Mouse (Mus musculus) midbrain, embryonic 10.5 days (tissue): ENCODE results near the gene Sh3bgr. TPM values are rescaled to one million over a fixed set of nuclear protein-coding genes. Genes with fewer than 3 reads are reported as not detected.

Experiments used
- DNase-seq: peaks from one replicate; pipeline ENCODE4 v3.0.0-alpha.2; 2017; ENCODE audit warnings: low spot score
- H3K27ac ChIP-seq: fragments of 300-500 bp; sonication (generic); replicated peaks from 2 replicates; pipeline ENCODE4 v1.5.1; 2016; ENCODE audit warnings: mild to moderate bottlenecking
- H3K27me3 ChIP-seq: fragments of 300-500 bp; sonication (generic); 2 replicates; pipeline ENCODE4 v1.6.1; 2016; ENCODE audit warnings: low read depth, mild to moderate bottlenecking; ENCODE audit not compliant: poor library complexity, severe bottlenecking
- H3K36me3 ChIP-seq: fragments of 300-500 bp; sonication (generic); 2 replicates; pipeline ENCODE4 v1.6.1; 2016; ENCODE audit warnings: mild to moderate bottlenecking, moderate library complexity
- H3K4me1 ChIP-seq: fragments of 300-500 bp; sonication (generic); 2 replicates; pipeline ENCODE4 v1.6.1; 2016
- H3K4me3 ChIP-seq: fragments of 300-500 bp; sonication (generic); 2 replicates; pipeline ENCODE4 v1.5.1; 2016; ENCODE audit warnings: mild to moderate bottlenecking, moderate library complexity
- H3K9me3 ChIP-seq: fragments of 300-500 bp; sonication (generic); replicated peaks from 2 replicates; pipeline ENCODE4 v1.6.1; 2016; ENCODE audit warnings: mild to moderate bottlenecking
- WGBS: fragments of 180-500 bp; shearing (Covaris S2); methylation state at CpG from one replicate; pipeline ENCODE4 v1.1.7; 2016; 5-methylcytosine and 5-hydroxymethylcytosine counted together
- polyA plus RNA-seq: library from polyadenylated mRNA; unstranded; fragments of >200 nt; fragmentation: Nextera tagmentation; extraction: Ambion mirVana; gene quantifications from 2 replicates; pipeline ENCODE4 v1.2.1, GENCODE M21; 2016

Sh3bgr gene
- polyA plus RNA-seq = 1.4 and 2.0 TPM in 2 replicates

DNA sequence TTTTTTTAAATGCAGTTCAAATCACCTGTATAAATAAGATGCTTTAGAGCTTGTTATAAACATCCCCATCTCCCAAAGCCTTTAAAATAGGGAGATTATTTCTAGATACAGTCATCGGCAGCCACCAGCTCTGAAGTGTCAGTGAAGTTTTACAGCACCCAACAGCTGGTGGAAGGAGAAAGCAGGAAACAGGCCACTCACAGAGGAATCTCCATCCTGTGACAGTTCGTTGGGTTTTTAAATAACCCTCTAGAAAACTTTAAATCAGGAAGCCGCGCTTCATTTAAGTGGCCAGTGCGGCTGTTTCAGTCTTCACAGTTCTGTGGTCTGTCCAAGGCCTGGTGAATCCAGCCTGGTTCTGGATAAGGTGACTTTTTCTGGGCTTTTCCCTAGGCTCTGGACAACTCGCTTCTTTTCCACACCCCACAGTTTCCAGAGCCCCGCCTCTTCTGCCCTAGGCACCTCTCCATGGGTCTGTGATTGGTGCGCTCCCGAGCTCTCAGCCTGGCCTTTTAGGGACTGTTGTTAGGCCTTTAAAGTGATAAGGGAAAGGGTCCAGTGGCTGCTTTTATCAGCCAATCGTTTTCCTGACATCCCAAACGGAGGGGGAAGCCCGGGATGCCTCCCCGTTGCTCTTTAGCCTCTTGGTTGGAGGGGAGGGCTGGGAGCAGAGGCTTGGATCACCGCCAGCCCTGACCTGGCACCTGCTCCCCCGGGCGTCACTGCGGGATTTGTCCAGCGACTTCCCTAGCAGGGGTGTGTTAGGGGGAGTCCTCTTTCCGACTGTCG is at the start of gene Sh3bgr:
Gene Sh3bgr (plus strand): TSS at position 538 of the 789 bp plus-strand sequence.
- no peaks in the 10 kb centered on the region for H3K36me3 ChIP-seq
- H3K4me3 ChIP-seq = peak within 1 kb of the TSS; percentile 51
- 10% methylated on average over 20 of the region's 20 CpGs for WGBS
- peak within 1 kb of the TSS; percentile 78 for H3K27ac ChIP-seq
- H3K27me3 ChIP-seq = 0 out of 2 replicates have a peak, but pooled peaks cover 5% of the 10 kb centered on the region
- H3K4me1 ChIP-seq = peaks cover 12% of the 10 kb centered on the region
- DNase-seq = peak; percentile 63
- H3K9me3 ChIP-seq = no peaks in the 10 kb centered on the region

DNA sequence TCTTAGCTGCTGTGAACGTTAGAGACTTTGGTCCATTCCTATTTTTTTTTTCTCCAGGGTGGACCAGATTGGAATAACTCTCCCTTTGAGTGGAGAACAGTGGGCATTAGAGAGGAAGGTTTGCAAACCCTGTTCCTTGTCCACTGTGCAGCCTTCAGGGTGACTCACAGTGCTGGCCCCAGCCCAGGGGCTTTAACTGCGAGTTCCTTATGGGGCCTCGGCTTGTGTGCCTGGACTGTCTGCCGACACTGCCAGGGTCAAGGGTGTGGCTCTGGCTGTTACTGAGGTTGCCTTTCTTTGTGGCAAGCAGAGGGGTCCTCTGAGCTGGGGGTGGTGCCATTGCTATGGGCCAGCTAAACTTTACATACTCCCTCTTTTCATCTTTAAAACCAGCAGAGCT is 49.3 kb upstream of the Sh3bgr start:
- Histone ChIP-seq H3K4me3 (no peak overlapping the region), H3K4me1 (peaks cover 16% of the 10 kb centered on the region), H3K27ac (no peak overlapping the region), H3K9me3 (no peaks in the 10 kb centered on the region), H3K27me3 (no peaks in the 10 kb centered on the region), H3K36me3 (peaks cover 41% of the 10 kb centered on the region)
- WGBS = 81% methylated on average over 4 of the region's 4 CpGs
- no peak for DNase-seq

DNA sequence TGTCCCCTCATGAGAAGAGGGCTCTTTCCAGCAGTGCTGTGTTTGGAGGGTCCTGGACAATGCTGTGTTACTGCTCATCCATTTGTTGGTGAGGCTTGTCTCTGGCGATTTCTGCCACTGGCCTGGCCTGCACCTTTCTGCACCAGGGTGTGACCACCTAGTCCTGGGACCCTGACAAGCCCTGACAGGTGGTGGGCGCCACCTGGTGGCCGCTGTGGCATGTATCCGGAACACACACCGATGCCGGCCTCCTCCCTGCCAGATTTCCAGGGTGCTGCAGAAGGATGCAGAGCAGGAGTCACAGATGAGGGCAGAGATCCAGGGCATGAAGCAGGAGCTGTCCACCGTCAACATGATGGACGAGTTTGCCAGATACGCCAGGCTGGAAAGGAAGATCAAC is 48.7 kb upstream of the Sh3bgr start:
- Histone ChIP-seq H3K4me3 (no peak overlapping the region), H3K27me3 (no peaks in the 10 kb centered on the region), H3K27ac (no peak overlapping the region), H3K36me3 (peaks cover 44% of the 10 kb centered on the region), H3K4me1 (peaks cover 11% of the 10 kb centered on the region), H3K9me3 (no peaks in the 10 kb centered on the region)
- peak; percentile 78 for DNase-seq
- 27% methylated on average over 9 of the region's 9 CpGs for WGBS

DNA sequence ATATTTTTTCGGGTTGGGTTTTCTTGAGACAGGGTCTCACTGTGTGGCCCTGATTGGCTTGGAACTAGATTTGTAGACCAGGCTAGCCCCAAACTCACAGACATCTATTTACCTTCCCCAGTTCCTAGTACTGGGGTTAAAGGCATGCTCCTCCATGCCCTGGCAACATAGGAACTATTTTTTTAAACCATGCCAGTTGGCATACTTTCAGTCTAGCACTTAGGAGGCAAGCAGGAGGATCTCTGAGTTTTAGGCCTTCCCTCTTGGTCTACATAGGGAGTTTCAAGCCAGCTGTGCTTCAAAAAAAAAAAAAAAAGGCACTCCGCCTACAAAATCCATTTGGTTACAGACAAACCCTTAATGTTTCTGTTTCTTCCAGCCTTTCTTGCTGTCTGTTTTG is 45.8 kb upstream of the Sh3bgr start:
- 88% methylated on average over 2 of the region's 2 CpGs for WGBS
- Histone ChIP-seq H3K27me3 (peaks cover 4% of the 10 kb centered on the region; the same call in 1 of the 2 replicates), H3K9me3 (no peaks in the 10 kb centered on the region), H3K27ac (no peak overlapping the region), H3K4me3 (no peak overlapping the region), H3K36me3 (peaks cover 59% of the 10 kb centered on the region), H3K4me1 (peaks cover 12% of the 10 kb centered on the region)
- DNase-seq = no peak

DNA sequence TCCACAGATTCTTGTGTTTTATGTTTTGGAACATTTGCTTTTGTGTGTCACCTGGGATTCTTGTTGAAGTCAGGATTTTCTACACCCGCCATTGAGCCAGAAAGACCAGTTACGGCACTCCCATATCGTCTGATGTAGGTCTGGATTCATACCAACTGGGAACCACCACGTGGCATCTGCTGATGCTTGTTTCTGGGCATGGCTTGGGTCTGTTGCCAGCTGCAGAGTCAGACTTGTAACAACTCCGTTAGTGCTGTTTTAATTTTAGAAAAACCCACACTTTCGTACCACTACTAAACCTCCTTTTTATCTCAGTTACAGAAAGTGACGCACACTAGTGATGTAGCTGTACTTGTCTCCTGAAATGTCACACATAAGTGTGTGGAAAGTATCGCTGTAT is 44.2 kb upstream of the Sh3bgr start:
- DNase-seq = no peak
- Histone ChIP-seq H3K27ac (no peak overlapping the region), H3K27me3 (peaks cover 11% of the 10 kb centered on the region; the same call in 1 of the 2 replicates), H3K9me3 (no peaks in the 10 kb centered on the region), H3K4me3 (no peak overlapping the region), H3K4me1 (peaks cover 17% of the 10 kb centered on the region), H3K36me3 (peaks cover 59% of the 10 kb centered on the region)
- WGBS = 96% methylated on average over 8 of the region's 8 CpGs

DNA sequence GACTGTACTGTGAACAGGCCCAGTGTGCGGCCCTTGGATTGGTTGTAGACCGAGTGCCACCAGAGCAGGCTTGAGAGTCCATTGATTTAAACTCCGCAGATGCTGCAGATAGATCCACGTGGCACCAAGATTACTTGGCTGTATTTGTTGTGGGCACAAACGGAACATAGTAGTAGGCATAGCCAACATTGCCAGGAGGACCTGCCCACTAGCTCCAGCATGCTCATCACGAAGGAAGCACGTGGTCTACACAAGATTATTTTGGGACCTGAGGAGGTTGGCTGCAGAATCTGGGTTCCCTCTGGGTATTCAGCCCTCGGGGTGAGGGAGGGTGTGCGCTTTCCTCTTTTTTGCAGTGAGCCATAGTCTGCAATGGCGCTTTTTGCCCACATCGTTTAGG is 43.1 kb upstream of the Sh3bgr start:
- Histone ChIP-seq H3K27ac (no peak overlapping the region), H3K4me3 (no peak overlapping the region), H3K36me3 (peaks cover 56% of the 10 kb centered on the region), H3K4me1 (peaks cover 17% of the 10 kb centered on the region), H3K27me3 (peaks cover 11% of the 10 kb centered on the region; the same call in 1 of the 2 replicates), H3K9me3 (no peaks in the 10 kb centered on the region)
- 94% methylated on average over 11 of the region's 11 CpGs for WGBS
- no peak for DNase-seq

DNA sequence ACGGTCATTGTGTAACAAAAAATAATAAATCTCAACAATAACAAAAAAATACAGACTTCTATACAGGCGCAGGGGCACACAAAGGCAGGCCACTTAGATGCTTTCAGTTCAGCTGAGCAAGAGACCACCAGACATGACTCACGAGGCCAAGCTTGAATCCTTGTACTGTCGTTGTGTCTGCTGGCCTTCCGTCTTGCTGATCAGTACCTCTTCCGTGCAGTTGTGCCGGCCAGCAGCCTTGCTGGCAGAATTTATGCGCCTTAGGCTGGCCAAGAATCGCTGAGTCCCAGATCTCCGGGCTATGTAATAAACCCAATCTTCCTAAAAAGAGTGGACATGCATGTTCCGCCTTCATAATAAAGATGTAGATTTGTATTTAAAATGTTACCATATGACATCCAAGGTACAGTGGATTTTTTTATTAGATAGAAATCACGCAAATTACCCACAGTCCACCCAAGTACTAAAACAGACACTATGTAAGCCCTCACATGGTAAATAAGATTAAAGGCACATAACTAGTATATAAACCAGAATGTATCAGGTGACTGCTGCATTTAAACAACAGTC is 41.7 kb upstream of the Sh3bgr start:
- peak; percentile 24 for DNase-seq
- WGBS = 67% methylated on average over 12 of the region's 12 CpGs
- Histone ChIP-seq H3K27ac (peak overlapping the region; percentile 92), H3K9me3 (no peaks in the 10 kb centered on the region), H3K36me3 (peaks cover 42% of the 10 kb centered on the region), H3K27me3 (peaks cover 11% of the 10 kb centered on the region; the same call in 1 of the 2 replicates), H3K4me3 (peak overlapping the region; percentile 73), H3K4me1 (peaks cover 17% of the 10 kb centered on the region)

DNA sequence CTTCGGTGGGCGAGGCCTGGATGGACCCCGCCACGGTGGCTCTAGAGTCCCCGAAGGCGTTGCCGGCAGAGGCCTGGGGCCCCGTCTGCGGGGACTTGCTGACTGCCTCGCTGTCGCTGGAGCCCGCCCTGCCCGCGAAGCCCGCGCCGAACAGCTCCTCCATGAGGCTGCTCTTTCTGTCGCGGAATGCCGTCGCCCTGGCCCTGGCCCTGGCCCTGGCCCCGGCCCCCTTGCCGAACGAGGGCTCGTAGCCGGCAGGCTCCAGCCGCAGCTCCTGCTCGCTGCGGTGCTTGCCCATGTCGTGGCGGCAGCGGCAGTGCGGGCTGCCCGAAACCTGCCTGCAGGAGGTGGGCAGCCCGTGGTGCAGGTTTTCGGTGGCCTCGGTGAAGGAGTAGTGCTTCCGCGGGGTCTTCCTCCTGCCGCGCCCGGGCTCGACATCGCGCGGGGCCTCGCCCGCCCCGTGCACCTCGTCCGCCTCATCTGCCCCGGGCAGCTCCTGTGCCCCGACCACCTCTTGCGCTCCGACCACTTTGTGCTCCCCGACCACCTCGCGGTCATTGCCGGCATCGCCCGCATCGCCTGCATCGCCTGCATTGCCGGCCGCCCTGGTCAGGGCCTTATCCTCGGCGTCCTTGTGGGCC is 41.0 kb upstream of the Sh3bgr start:
- Histone ChIP-seq H3K4me1 (peaks cover 17% of the 10 kb centered on the region), H3K27ac (peak overlapping the region; percentile 92), H3K4me3 (peak overlapping the region; percentile 73), H3K36me3 (peaks cover 36% of the 10 kb centered on the region), H3K27me3 (peaks cover 11% of the 10 kb centered on the region; the same call in 1 of the 2 replicates), H3K9me3 (no peaks in the 10 kb centered on the region)
- 1% methylated on average over 67 of the region's 67 CpGs for WGBS
- peak; percentile 88 for DNase-seq

DNA sequence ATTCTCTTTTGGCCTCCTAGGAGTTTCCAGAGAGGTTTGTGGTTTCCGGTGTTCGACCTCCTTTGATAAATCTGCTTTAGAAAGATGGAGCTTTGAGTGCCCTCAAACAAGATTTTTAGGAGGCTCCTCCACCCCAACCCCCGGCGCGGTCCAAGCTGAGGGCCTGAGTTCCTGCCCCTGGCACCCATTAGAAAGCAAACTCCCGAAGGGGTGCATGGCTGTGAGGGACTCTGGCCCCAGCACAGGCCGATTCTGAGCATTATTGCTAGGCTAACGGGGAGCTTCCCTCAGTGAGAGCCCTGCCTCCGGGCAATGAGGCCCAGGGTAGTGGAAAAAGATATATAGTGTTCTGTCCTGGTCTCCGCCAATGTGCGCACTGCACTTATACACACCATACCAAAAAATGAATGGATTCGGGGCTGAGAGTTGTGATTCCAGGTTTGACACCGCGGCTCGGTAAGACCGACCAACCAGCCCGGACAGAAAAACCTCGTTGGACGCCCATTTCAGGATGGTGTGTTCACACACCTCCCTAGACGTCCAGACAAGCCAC is 40.4 kb upstream of the Sh3bgr start:
- peaks cover 17% of the 10 kb centered on the region for H3K4me1 ChIP-seq
- WGBS = 87% methylated on average over 20 of the region's 20 CpGs
- DNase-seq = no peak
- H3K9me3 ChIP-seq = no peaks in the 10 kb centered on the region
- peaks cover 11% of the 10 kb centered on the region; the same call in 1 of the 2 replicates for H3K27me3 ChIP-seq
- H3K4me3 ChIP-seq = peak overlapping the region; percentile 73
- peaks cover 29% of the 10 kb centered on the region for H3K36me3 ChIP-seq
- peak overlapping the region; percentile 92 for H3K27ac ChIP-seq

DNA sequence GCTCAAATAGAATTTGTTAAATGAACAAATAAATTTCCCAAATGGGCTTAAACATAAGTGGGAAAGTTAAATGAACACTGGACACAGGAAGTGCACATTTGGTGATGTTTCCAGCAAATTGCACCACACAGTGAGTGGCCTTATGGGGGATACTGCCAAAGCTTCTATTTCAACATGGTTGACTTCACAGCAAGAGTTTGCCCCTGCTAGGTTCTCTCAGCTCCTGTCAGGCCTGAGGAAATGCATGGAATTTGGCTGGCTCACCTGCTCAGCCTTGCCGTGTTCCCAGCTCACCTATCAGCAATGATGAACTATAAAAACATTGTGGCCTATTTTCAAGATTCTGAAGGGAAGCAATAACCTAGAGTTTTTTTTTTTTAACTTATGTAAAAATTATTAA is 39.3 kb upstream of the Sh3bgr start:
- Histone ChIP-seq H3K4me1 (peaks cover 17% of the 10 kb centered on the region), H3K27me3 (peaks cover 11% of the 10 kb centered on the region; the same call in 1 of the 2 replicates), H3K4me3 (no peak overlapping the region), H3K27ac (no peak overlapping the region), H3K9me3 (no peaks in the 10 kb centered on the region), H3K36me3 (peaks cover 19% of the 10 kb centered on the region)
- DNase-seq = no peak
- 82% methylated on average over 1 of the region's 1 CpGs for WGBS

DNA sequence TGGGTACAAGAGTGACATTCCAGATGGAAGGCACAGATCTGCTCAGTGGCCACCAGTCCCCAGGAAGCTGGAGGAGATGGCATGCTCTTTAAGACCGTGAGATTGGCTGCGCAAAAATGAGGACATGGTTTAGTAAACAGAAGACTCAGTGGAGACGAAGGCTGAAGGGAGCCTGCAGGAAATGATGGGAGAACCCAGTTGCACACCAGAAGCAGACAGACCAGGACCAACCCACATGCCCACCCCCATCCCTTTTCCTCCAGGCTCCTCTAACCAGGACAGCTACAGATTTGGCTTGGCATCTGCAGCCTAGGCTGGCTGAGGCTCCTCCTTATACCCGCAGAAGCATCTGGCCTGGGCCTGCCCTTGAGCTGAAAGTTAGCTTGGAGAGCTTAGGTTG is 38.9 kb upstream of the Sh3bgr start:
- DNase-seq = no peak
- Histone ChIP-seq H3K27me3 (peaks cover 11% of the 10 kb centered on the region; the same call in 1 of the 2 replicates), H3K4me3 (no peak overlapping the region), H3K4me1 (peaks cover 17% of the 10 kb centered on the region), H3K27ac (no peak overlapping the region), H3K36me3 (peaks cover 15% of the 10 kb centered on the region), H3K9me3 (no peaks in the 10 kb centered on the region)
- WGBS = 91% methylated on average over 4 of the region's 4 CpGs

DNA sequence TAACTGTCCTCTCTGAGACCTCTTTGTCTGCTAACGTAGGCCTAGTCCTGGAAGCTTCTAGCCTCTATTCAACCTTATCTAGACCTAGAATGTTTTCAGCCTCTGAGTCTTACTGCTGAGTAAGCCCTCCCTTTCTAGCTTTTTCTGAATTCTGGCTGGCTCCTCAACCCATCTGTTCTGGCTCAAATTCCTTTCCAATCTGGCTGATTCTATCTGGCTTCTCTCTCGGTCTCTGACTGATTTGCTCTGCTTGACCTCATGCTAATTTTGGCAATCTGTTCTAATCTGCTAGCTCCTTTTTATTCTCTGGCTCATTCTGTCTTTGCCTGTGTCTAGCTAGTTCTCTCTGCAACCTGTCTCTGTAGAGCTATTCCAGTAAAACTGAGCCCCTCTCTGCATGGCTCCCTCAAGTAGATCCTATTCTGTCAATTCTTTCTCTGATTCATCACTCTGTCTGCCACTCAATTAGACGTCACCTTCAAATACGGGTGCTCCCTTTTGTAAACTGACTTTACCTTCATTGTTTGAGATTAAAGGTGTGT is 34.5 kb upstream of the Sh3bgr start:
- Histone ChIP-seq H3K27me3 (no peaks in the 10 kb centered on the region), H3K4me3 (no peak overlapping the region), H3K27ac (no peak overlapping the region), H3K9me3 (no peaks in the 10 kb centered on the region), H3K4me1 (no peaks in the 10 kb centered on the region), H3K36me3 (no peaks in the 10 kb centered on the region)
- DNase-seq = no peak
- WGBS = 89% methylated on average over 4 of the region's 4 CpGs
